Mouse (Mus musculus): Measurements from ENCODE around the gene Lce1f. TPM values are rescaled to one million over a fixed set of nuclear protein-coding genes. Genes with fewer than 3 reads are reported as not detected.

Lce1f gene
- not detected for total RNA-seq (2021)
- long read RNA-seq, experiment 1: 0 reads
- long read RNA-seq, experiment 2: 0 reads

DNA sequence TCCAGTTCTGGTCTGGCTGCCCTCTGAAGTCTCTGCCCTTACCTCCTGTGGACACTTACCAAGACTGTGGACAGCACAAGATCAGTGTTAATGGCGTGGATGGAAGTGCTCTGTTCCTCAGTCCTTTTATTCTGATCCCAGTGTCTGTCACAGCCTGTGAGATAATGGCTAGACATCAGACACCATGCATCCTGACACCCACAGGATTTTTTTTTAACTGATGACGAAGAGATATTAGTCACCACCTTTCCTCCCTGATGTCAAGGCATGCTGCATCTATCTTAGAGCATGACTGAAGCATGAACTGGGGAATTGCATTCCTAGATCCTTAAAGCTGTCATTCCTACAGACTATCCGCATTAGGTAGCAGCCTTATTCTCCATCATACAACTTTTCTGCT is at the start of gene Lce1f:
TSS of gene Lce1f (minus strand) at position 101 of the 400 bp plus-strand sequence.
- DNase-seq: no peak

- no peak for DNase-seq
These were observed 44.8 kb upstream of the Lce1f start, which contains the start of gene Lce1h for GRCm38 (mm10) chr3:92764965-92765364. Lce1h (minus strand) TSS chr3:92765065.

DNA sequence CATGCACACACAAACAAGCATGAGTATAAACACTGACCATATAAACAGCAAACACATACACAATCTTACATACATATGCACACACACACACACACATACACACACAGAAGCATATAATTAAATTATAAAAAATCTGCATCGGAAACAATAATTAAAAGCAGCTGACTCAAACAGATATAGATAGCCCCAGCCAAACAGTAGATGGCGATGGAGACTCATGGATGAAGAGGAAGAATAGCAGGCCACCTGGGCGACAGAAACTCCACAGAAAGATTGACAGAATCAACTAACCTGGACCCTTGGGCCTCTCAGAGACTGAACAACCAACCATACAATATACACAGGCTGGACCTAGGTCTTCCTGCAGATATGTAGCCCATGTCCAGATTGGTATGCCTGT is 33.0 kb upstream of the Lce1f start:
- no peak for DNase-seq

DNA sequence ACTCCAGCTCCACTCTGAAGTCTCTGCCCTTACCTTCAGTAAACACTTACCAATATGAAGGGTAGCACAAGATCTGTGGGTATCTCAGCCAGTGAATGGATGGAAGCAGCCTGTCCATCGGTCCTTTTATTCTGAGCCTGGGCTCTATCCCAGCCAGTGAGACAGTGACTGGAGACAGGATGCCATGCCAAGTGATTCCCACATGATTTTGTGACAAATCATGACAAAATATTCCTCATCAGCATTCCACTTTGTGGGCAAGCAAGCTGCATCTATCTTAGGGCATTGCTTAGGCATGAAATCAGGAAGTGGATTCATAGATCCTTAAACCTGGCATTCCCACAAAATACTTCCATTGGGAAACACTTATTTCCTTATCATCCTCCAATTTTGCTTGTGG is 32.1 kb upstream of the Lce1f start, which contains the start of gene Lce1g:
TSS of gene Lce1g (minus strand) at position 101 of the 400 bp plus-strand sequence.
- DNase-seq: no peak

DNA sequence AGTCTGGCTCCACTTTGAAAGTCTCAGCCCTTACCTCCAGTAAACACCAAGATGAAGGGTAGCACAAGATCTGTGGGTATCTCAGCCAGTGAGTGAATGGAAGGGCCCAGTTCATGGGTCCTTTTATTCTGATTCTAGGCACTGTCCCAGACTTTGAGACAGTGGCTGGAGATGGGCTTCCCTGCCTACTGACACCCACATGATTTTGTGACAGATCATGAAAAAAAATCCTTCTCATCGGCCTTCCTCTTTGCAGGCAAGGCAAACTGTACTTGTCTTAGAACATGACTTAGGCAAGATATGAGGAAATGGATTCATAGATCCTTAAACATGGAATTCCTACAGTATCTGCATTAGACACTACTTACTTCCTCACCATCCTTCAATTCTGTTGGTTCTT is 18.8 kb upstream of the Lce1f start, which contains the start of gene Gm38119:
TSS of gene Gm38119 (minus strand) at position 101 of the 400 bp plus-strand sequence.
- no peak for DNase-seq

DNA sequence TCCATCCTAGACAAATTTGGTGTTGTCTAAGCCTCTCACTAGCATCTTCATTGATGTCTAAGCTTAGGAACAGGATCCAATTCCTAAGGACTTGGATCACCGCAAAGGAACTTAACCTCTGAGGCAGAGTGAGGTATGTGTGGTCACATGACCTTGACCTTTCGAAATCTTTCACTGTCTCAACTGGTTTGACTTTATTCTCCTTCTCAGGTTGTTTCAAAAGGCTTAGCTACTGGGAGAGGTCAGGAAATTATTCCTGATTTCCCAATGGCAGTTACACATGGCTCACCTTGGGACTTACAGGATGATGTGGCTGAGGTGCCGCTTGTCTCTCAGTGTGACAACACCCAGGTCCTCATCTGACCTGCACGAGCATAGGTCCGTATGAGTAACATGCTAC is 2.5 kb upstream of the Lce1f start:
- DNase-seq: no peak

DNA sequence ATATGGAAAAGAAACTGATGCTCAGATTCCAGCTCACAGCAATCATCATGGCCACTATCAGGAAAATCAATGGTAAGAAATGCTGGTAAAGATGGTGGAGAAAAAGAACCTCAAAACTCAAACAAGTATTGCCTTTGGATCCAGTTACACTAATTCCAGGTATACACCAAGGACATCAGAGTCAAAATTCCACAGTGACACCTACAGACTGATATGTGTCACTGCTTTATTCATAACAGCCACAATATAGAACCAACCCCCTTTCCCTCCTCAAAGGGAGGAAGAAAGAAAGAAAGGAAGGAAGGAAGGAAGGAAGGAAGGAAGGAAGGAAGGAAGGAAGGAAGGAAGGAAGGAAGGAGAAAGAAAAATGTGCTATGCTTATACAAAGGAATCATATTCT is 5.0 kb downstream of the Lce1f start:
- DNase-seq: no peak

- DNase-seq: no peak
These were observed 11.2 kb downstream of the Lce1f start, which contains the start of gene Lce1e for GRCm38 (mm10) chr3:92708974-92709373. Lce1e (minus strand) TSS chr3:92709074.

GRCm38 (mm10) chr3:92694613-92695012 is 25.5 kb downstream of the Lce1f start:
- DNase-seq: no peak

GRCm38 (mm10) chr3:92691688-92692087 is 28.5 kb downstream of the Lce1f start:
- no peak for DNase-seq

- peak; percentile 19 for DNase-seq
These were observed 31.0 kb downstream of the Lce1f start for GRCm38 (mm10) chr3:92689154-92689553.

DNA sequence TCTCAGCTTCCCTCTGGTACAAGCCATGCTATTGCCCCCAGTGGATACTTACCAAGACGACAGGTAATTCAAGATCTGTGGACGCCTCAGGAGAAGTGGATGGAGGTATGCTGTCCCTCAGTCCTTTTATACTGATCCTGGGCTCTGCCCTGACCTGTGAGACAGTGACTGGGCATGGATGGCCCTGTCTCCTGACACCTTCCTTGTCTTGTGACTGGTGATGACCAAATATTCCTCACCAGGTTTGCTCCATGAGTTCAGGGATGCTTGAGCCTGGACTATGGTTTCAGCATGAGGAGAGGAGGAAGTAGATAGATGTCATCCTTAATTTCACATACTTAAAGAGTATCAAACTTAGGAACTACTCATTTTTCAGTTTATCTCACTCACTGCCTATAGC is 33.0 kb downstream of the Lce1f start, which contains the start of gene Lce1d:
TSS of gene Lce1d (minus strand) at position 101 of the 400 bp plus-strand sequence.
- no peak for DNase-seq

DNA sequence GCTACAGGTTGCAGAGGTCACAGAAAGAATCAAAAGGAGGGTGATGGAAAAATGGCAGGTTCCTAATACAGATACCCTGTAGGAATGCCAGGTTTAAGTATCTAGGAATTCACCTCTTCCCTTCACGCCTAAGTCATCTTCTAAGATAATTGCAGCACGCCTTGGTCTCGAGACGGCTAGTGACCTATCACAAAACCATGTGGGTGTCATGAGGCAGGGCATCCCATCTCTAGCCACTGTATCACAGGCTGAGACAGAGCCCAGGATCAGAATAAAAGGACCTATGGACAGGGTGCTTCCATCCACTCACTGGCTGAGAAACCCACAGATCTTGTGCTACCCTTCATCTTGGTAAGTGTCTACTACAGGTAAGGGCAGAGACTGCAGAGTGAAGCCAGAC is 41.2 kb downstream of the Lce1f start, which contains the start of gene Lce1c:
TSS of gene Lce1c (plus strand) at position 301 of the 400 bp plus-strand sequence.
- DNase-seq: no peak

GRCm38 (mm10) chr3:92670215-92670614 is 49.9 kb downstream of the Lce1f start, which contains the start of gene Lce1a2:
Lce1a2 (minus strand) TSS chr3:92670315.
- no peak for DNase-seq

Other genes with a start within 250 kb of the Lce1f start
- gene Sprr1a, start 234.5 kb downstream of the Lce1f start, total RNA-seq (2021): not detected
- not detected for gene Sprr4, start 219.9 kb downstream of the Lce1f start, total RNA-seq (2021)
- gene 2310046K23Rik, start 185.8 kb downstream of the Lce1f start, total RNA-seq (2021): not detected
- not detected for gene Ivl, start 146.6 kb downstream of the Lce1f start, total RNA-seq (2021)
- not detected for gene Smcp, start 131.4 kb downstream of the Lce1f start, total RNA-seq (2021)
- gene 2210017I01Rik, start 112.9 kb downstream of the Lce1f start, total RNA-seq (2021): not detected
- gene Lce6a, start 98.7 kb downstream of the Lce1f start, total RNA-seq (2021): not detected
- not detected for gene Lce1a1, start 72.0 kb downstream of the Lce1f start, total RNA-seq (2021)
- not detected for gene Lce1b, start 63.4 kb downstream of the Lce1f start, total RNA-seq (2021)
- gene Lce1a2, start 50.0 kb downstream of the Lce1f start, total RNA-seq (2021): not detected
- not detected for gene Lce1c, start 41.1 kb downstream of the Lce1f start, total RNA-seq (2021)
- not detected for gene Lce1d, start 33.1 kb downstream of the Lce1f start, total RNA-seq (2021)
- gene Lce1e, start 11.3 kb downstream of the Lce1f start, total RNA-seq (2021): not detected
- not detected for gene Gm38119, start 18.7 kb upstream of the Lce1f start, total RNA-seq (2021)
- not detected for gene Lce1g, start 32.0 kb upstream of the Lce1f start, total RNA-seq (2021)
- gene Lce1h, start 44.7 kb upstream of the Lce1f start, total RNA-seq (2021): not detected
- gene Lce1i, start 58.5 kb upstream of the Lce1f start, total RNA-seq (2021): not detected
- not detected for gene Lce1j, start 70.2 kb upstream of the Lce1f start, total RNA-seq (2021)
- not detected for gene Lce1k, start 87.5 kb upstream of the Lce1f start, total RNA-seq (2021)
- not detected for gene Kprp, start 106.9 kb upstream of the Lce1f start, total RNA-seq (2021)
- gene Lce1l, start 130.9 kb upstream of the Lce1f start, total RNA-seq (2021): not detected
- gene 2310050C09Rik, start 149.9 kb upstream of the Lce1f start, total RNA-seq (2021): not detected
- gene Lce3a, start 205.9 kb upstream of the Lce1f start, total RNA-seq (2021): not detected
- not detected for gene Lce3b, start 212.6 kb upstream of the Lce1f start, total RNA-seq (2021)
- gene Lce3c, start 224.1 kb upstream of the Lce1f start, total RNA-seq (2021): not detected
- gene Lce3d, start 237.0 kb upstream of the Lce1f start, total RNA-seq (2021): not detected
- not detected for gene Lce3e, start 246.7 kb upstream of the Lce1f start, total RNA-seq (2021)

Measured in gastrocnemius, postnatal 10 days (tissue).